Mouse (Mus musculus) layer of hippocampus, adult 8-10 months (tissue): ENCODE results near the gene Zfand4. TPM values are rescaled to one million over a fixed set of nuclear protein-coding genes. Genes with fewer than 3 reads are reported as not detected.
"Not testable (repeated sequence)": the region's sequence is repeated elsewhere in the genome, so short reads cannot be mapped to it uniquely, and the experiment has no call there.

Experiments
- DNase-seq, 2 experiments: peaks; one replicate each; pipeline ENCODE4 v3.0.0; 2022; ENCODE audit warnings: low spot score in 2 of 2
- total RNA-seq, 4 experiments: library from RNA; stranded (reverse); gene quantifications; 2 replicates each; pipeline ENCODE4 v1.2.4; 2022

The Zfand4 gene
- total RNA-seq, 4 experiments from 2014 or later, result 6.1 to 10.5 (median 9.0) TPM

- DNase-seq, result no peak
Observed at GRCm38 (mm10) chr6:116311411-116311810, 47.4 kb downstream of the Zfand4 start.

- DNase-seq, result no peak
Observed at GRCm38 (mm10) chr6:116319259-116319658, 55.2 kb downstream of the Zfand4 start.

- no peak for DNase-seq
Observed at GRCm38 (mm10) chr6:116326641-116327040, 62.6 kb downstream of the Zfand4 start.

- no peak for DNase-seq
Observed at GRCm38 (mm10) chr6:116331396-116331795, 67.4 kb downstream of the Zfand4 start.

- no peak for DNase-seq
Observed at GRCm38 (mm10) chr6:116337466-116337834, 73.4 kb downstream of the Zfand4 start.

- peak; percentile 79 to 85 for DNase-seq
Observed at GRCm38 (mm10) chr6:116337835-116338501, 73.9 kb downstream of the Zfand4 start, which contains the start of gene March8. Gene March8, plus strand, starts transcription at chr6:116338024.

GRCm38 (mm10) chr6:116338520-116338919 is 74.5 kb downstream of the Zfand4 start:
- DNase-seq, result no peak

- no peak for DNase-seq
Observed at GRCm38 (mm10) chr6:116339088-116339487, 75.1 kb downstream of the Zfand4 start.

- DNase-seq, result no peak
Observed at GRCm38 (mm10) chr6:116340521-116340920, 76.5 kb downstream of the Zfand4 start.

GRCm38 (mm10) chr6:116347953-116348352 is 83.9 kb downstream of the Zfand4 start:
- DNase-seq, result no peak

GRCm38 (mm10) chr6:116349997-116350396 is 86.0 kb downstream of the Zfand4 start:
- no peak for DNase-seq

GRCm38 (mm10) chr6:116350643-116351042 is 86.6 kb downstream of the Zfand4 start:
- no peak for DNase-seq

- DNase-seq, result no peak
Observed at GRCm38 (mm10) chr6:116351534-116351933, 87.5 kb downstream of the Zfand4 start.

- DNase-seq, result no peak
Observed at GRCm38 (mm10) chr6:116353428-116353827, 89.4 kb downstream of the Zfand4 start.

- not testable (repeated sequence) for DNase-seq
Observed at GRCm38 (mm10) chr6:116356311-116356947, 92.4 kb downstream of the Zfand4 start.

- no peak for DNase-seq
Observed at GRCm38 (mm10) chr6:116356948-116357325, 92.9 kb downstream of the Zfand4 start.

GRCm38 (mm10) chr6:116358056-116358455 is 94.0 kb downstream of the Zfand4 start:
- no peak for DNase-seq

GRCm38 (mm10) chr6:116359256-116359655 is 95.2 kb downstream of the Zfand4 start:
- no peak for DNase-seq

- no peak for DNase-seq
Observed at GRCm38 (mm10) chr6:116361463-116361862, 97.4 kb downstream of the Zfand4 start.

- no peak for DNase-seq
Observed at GRCm38 (mm10) chr6:116361993-116362392, 98.0 kb downstream of the Zfand4 start.

- DNase-seq, result no peak
Observed at GRCm38 (mm10) chr6:116367971-116368370, 103.9 kb downstream of the Zfand4 start.

- DNase-seq, result no peak
Observed at GRCm38 (mm10) chr6:116369811-116370210, 105.8 kb downstream of the Zfand4 start.
